Mouse (Mus musculus): ENCODE measurements around the gene Ccdc171.

DNA sequence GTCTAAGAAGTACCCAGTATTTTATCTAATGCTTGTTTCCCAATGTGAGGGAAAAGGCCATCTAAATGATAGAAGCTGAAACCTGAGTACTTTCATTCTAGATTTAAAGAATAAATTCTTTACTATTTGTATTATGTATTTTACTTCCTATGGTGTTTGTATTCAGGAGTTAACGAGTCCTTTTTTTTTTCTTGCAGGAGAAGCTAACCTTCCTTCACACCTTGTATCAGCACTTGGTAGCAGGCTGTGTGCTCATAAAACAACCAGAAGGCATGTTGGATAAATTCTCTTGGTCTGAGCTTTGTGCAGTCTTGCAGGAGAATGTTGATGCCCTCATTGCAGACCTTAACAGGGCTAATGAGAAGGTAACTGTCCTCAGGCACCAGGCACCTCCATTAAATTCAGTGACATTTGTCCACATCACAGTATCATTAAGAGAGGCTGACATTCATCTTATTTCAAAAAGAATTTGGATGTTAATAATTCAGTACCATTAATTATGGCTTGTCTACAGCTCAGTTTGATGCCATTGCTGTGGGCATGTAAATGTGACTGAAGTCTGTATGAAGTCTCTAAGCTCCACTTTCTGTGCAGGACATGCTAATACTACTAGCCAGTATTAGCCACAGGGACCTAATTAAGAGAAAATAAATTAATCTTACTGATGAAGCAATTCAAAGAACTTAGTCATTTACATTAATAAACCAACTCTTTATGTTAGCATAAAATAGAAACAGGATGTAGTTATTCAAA is 136.3 kb downstream of the Ccdc171 start:
- no peak for TF ChIP-seq POLR2A (IDR thresholded peaks at IDR 0.05; ENCODE audit: borderline replicate concordance, insufficient read depth, low read length)
- no peak for TF ChIP-seq CTCF (IDR thresholded peaks at IDR 0.05; ENCODE audit: borderline replicate concordance, insufficient read depth, low read depth, low read length)
